Mouse (Mus musculus) spleen, adult 2 months (tissue): ENCODE results near the gene Fbxl17.

ENCODE experiments used
- CTCF ChIP-seq: fragments of 200-500 bp; IDR thresholded peaks from 2 replicates; pipeline ENCODE4 v1.5.1; 2011; ENCODE audit warnings: mild to moderate bottlenecking, inconsistent platforms; ENCODE audit not compliant: insufficient read depth, insufficient read length, insufficient replicate concordance; ENCODE audit errors: extremely low read depth
- POLR2A ChIP-seq: fragments of 200-500 bp; IDR thresholded peaks from 2 replicates; pipeline ENCODE4 v1.6.1; 2011; ENCODE audit warnings: low read depth, low read length, inconsistent platforms

- TF ChIP-seq CTCF (no peak), POLR2A (no peak)
Observed at GRCm38 (mm10) chr17:63423851-63424250, 76.0 kb downstream of the Fbxl17 start.
